Mouse (Mus musculus) splenic B cell, adult 2 months (primary cell): ENCODE measurements around the gene Snrpd2.
A peak's percentile ranks its signal among the peaks of the same experiment; 100 is the strongest.

ENCODE experiments used
- DNase-seq: peaks from one replicate; pipeline ENCODE4 v3.0.0-alpha.2; 2011; ENCODE audit warnings: low read depth, low spot score
- H3K27me3 ChIP-seq: 2 replicates; pipeline ENCODE4 v1.6.1; 2012; ENCODE audit warnings: mild to moderate bottlenecking, low read length, moderate library complexity, mixed read lengths; ENCODE audit not compliant: control insufficient read depth, poor library complexity, insufficient read depth, severe bottlenecking
- H3K36me3 ChIP-seq: 2 replicates; pipeline ENCODE4 v1.6.1; 2012; ENCODE audit warnings: mild to moderate bottlenecking, low read length, moderate library complexity, mixed read lengths; ENCODE audit not compliant: control insufficient read depth, poor library complexity, insufficient read depth, severe bottlenecking

Gene Snrpd2

GRCm38 (mm10) chr7:19162928-19163327, 13.4 kb downstream of the Snrpd2 start:
- Histone ChIP-seq H3K36me3 (no peaks in the 10 kb centered on the region), H3K27me3 (no peaks in the 10 kb centered on the region; the same call in 1 of the 2 replicates)
- DNase-seq = no peak

- H3K27me3 ChIP-seq = no peaks in the 10 kb centered on the region; the same call in 1 of the 2 replicates
- H3K36me3 ChIP-seq = no peaks in the 10 kb centered on the region
- no peak for DNase-seq
Observed at GRCm38 (mm10) chr7:19163752-19164151, 14.2 kb downstream of the Snrpd2 start.

DNA sequence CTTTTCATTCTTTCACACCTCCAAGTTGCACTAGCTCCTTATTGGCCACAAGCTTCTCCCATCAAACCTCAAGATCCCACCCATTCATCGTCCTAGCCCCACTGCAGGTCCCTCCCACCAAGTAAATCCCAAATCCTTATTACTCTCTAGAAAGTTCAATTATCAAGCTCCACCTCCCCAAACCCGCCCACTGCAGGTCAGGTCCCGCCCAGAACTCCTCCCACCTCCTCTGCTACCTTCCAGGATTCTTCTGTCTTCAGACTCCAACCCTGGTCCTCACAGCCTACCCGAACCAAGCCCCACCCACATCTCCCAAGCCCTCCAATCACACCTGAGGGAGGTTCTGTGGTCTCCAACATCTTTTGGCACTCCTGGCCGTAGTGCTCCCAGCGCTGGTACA, 14.7 kb downstream of the Snrpd2 start:
- no peak for DNase-seq
- no peaks in the 10 kb centered on the region for H3K36me3 ChIP-seq
- no peaks in the 10 kb centered on the region; the same call in 1 of the 2 replicates for H3K27me3 ChIP-seq

DNA sequence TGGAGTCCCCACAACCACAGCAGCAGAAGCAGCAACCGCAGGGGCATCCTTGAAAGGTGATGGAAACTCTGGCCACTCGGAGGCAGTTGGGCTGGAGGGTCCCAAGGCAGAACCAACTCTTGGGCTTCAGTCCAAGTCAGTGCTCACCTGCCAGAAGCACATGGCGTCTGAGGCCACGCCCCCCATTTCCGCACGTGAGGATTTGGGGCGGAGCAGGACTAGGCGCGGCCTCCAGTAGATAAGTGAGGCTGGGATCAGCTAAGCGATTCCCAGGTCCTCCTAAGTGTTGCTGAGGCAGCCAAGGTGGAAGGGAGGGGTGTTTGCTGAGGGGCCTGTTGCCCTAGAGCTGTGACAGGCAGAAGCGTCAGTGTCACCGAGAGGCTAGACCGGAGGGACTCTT, 15.5 kb downstream of the Snrpd2 start:
- peak; percentile 64 for DNase-seq
- H3K36me3 ChIP-seq = no peaks in the 10 kb centered on the region
- no peaks in the 10 kb centered on the region; the same call in 1 of the 2 replicates for H3K27me3 ChIP-seq

DNA sequence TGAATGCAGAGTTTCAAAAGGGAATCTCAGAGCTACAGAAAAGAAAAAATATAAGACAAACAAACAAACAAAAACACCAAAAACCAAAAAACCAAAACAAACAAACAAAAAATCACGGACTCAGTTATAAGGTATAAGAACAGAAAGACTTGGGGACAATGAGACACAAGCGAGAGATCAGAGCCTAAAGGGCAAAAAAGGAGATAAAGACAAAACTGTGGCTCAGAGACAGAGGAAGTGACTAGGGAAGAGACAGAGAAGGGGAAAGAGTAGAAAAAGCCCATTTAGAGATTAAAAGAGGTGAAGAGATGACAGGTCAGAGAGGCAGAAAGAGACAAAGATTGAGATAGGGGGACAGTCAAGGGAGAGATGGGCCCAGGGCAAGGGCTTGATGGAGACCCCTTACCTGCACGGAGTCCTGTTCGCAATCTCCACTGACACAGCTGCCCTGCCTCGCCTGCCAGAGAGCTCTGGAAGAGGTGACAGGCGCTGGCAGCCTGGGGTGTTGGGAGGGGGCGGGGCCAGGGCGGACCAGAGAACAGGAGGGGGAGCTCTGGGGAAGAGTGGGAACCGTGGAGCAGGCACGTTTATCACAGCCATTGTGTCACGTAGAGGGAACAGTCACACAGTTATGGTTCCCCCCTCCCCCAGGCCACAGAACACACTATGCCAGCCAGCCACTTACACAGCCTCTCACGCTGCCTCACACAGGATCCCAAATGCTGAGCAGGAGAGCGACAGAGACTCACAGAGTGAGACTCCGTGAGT, 16.3 kb downstream of the Snrpd2 start, which contains the start of gene Gipr:
Gene Gipr (minus strand): TSS at position 472 of the 768 bp plus-strand sequence.
- DNase-seq = no peak
- Histone ChIP-seq H3K36me3 (no peaks in the 10 kb centered on the region), H3K27me3 (no peaks in the 10 kb centered on the region; the same call in 1 of the 2 replicates)

DNA sequence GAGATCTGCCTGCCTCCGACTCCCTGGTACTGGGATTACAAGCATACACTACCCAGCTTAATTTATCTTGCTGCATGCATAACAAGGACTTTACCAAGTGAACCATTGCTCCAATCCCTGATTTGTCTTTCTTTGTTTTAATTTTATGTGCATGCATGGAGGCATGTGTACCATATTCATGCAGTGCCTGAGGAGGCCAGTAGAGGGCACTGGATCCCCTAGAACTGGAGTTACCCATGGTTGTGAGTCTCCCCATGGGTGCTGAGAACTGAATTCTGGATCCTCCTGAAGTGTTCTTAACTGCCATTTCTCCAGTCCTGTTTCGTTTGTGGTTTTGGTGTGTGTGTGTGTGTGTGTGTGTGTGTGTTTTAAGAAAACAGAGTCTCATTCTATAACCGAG, 17.5 kb downstream of the Snrpd2 start:
- no peaks in the 10 kb centered on the region for H3K36me3 ChIP-seq
- no peak for DNase-seq
- no peaks in the 10 kb centered on the region; the same call in none of the 2 replicates for H3K27me3 ChIP-seq

DNA sequence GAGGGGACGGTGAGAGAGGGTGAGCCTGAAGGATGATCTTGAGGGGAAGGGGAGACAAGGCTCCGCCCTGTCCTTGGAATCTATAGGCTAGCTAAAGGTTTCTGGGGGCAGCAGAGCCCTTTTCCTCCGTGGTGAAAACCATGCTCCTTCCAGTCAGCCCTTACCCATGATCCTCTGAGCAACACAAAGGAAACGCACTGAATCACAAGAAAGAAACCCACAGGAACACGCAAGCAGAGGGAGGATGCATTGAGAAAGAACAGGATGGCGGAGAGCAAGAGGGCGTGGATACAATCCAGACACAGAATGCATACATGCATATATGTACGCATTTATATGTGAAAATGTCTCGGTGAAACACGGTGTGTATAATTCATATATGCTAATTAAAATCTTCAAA, 20.0 kb downstream of the Snrpd2 start:
- no peak for DNase-seq
- H3K36me3 ChIP-seq = no peaks in the 10 kb centered on the region
- no peaks in the 10 kb centered on the region; the same call in 1 of the 2 replicates for H3K27me3 ChIP-seq

- no peak for DNase-seq
- H3K36me3 ChIP-seq = no peaks in the 10 kb centered on the region
- no peaks in the 10 kb centered on the region; the same call in 1 of the 2 replicates for H3K27me3 ChIP-seq
Observed at GRCm38 (mm10) chr7:19170142-19170541, 20.6 kb downstream of the Snrpd2 start.

GRCm38 (mm10) chr7:19171831-19172230, 22.3 kb downstream of the Snrpd2 start:
- Histone ChIP-seq H3K27me3 (no peaks in the 10 kb centered on the region; the same call in 1 of the 2 replicates), H3K36me3 (no peaks in the 10 kb centered on the region)
- no peak for DNase-seq

GRCm38 (mm10) chr7:19172874-19173273, 23.4 kb downstream of the Snrpd2 start:
- H3K36me3 ChIP-seq = no peaks in the 10 kb centered on the region
- H3K27me3 ChIP-seq = no peaks in the 10 kb centered on the region; the same call in 1 of the 2 replicates
- peak; percentile 84 for DNase-seq

DNA sequence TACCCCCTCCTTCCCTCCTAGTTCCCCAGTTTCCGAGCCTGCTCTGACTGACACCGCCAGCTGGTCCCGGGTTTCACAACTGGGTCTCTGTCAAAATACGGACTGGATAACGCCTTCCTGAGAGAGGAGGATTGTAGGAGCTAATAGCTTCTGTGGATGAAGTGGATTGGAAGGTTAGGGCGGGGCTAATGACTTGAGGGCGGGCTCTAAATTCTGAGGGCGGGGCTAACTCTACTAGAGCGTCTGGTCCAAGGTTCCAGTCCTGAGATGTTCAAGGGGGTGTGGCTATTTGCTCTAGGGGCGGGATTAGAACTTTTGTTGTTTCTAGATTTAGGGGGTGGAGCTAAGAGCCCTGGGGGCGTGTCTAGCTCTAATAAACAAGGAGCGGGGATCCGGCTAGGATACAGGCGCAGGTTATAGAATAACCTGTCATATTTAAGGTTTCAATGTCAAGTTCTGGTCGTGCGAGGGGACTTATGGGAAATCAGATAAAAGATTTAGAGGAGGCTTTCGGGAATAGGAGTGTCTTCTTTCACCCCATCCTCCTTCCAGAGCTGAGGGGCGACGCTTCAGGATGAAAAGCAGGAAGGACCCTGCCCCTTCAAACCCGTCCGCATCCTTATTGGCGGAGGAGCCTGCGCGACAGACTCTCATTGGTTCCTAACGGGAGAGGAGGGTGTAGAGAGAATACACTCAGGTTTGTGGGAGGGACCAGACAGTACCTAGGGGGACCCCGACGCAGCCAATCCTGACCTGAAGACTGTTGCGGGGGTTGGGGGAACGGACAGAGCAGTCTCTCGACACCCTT, 26.4 kb downstream of the Snrpd2 start, which contains the start of gene Eml2:
Gene Eml2 (plus strand): TSS at position 714 of the 808 bp plus-strand sequence.
- H3K27me3 ChIP-seq = no peaks in the 10 kb centered on the region; the same call in 1 of the 2 replicates
- DNase-seq = peak; percentile 50
- H3K36me3 ChIP-seq = no peaks in the 10 kb centered on the region

- H3K27me3 ChIP-seq = no peaks in the 10 kb centered on the region; the same call in 1 of the 2 replicates
- H3K36me3 ChIP-seq = no peaks in the 10 kb centered on the region
- no peak for DNase-seq
Observed at GRCm38 (mm10) chr7:19176516-19176947, 27.0 kb downstream of the Snrpd2 start.

DNA sequence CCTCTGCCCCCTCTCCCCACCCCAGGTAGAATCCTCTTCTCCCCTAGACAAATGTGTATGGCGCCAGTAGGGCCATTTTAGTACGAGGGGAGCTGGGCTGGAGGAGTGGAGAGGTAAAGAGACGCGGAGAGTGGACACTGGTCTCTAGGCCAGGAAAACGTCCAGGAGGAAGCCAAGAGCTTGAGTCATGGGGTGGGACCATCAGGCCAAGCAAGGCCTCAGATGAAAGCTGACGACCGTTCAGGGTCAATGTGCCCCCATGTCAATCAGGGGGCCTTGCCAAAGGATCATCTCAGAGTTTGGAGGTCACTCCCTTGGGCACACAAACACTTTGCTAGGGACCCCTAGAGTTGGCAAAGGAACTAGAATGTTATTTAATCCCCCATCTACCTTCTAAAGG, 27.7 kb downstream of the Snrpd2 start:
- DNase-seq = no peak
- H3K27me3 ChIP-seq = no peaks in the 10 kb centered on the region
- H3K36me3 ChIP-seq = no peaks in the 10 kb centered on the region

DNA sequence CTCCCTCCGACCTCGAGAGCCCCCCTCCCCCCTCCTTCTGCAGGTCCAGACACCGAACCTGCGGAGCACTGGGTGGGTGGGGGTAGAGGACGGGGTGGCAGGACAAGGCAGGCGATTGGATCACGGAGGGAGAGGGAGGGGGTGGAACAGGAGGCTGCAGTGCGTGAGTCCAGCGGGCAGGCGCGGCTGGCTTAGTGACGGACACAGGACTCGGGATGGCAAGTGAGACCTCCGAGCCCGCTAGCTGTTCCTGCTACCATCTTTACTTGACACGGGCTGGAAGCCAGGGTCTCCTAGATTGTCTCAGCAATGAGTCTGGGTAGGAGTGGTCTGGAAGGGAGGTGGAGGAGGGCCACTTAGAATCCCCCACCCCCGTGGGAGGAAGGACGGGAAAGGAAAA, 28.5 kb downstream of the Snrpd2 start:
- Histone ChIP-seq H3K27me3 (no peaks in the 10 kb centered on the region), H3K36me3 (no peaks in the 10 kb centered on the region)
- DNase-seq = no peak
